Mouse (Mus musculus) intestine, embryonic 16.5 days (tissue): ENCODE data around the gene Btbd9. TPM values are rescaled to one million over a fixed set of nuclear protein-coding genes. Genes with fewer than 3 reads are reported as not detected.

Experiments
- ATAC-seq: fragments of 200-750 bp; cut with Nextera tagmentation; 2 replicates; pipeline ENCODE4 v1.8.0; 2017; ENCODE audit warnings: moderate TSS enrichment, moderate library complexity
- H3K27ac ChIP-seq: fragments of 300-500 bp; sonication (generic); 2 replicates; pipeline ENCODE4 v1.5.1; 2014; ENCODE audit warnings: mild to moderate bottlenecking, low read length
- H3K27me3 ChIP-seq: fragments of 300-500 bp; sonication (generic); replicated peaks from 2 replicates; pipeline ENCODE4 v1.6.1; 2014; ENCODE audit warnings: low read length, control low read depth, mixed read lengths; ENCODE audit not compliant: control insufficient read depth, insufficient read depth
- H3K36me3 ChIP-seq: fragments of 300-500 bp; sonication (generic); 2 replicates; pipeline ENCODE4 v1.6.1; 2014; ENCODE audit warnings: low read length, control low read depth; ENCODE audit not compliant: control insufficient read depth, insufficient read depth
- H3K4me1 ChIP-seq: fragments of 300-500 bp; sonication (generic); 2 replicates; pipeline ENCODE4 v1.6.1; 2014; ENCODE audit warnings: low read length, control low read depth, mixed read lengths; ENCODE audit not compliant: control insufficient read depth, insufficient read depth
- H3K4me2 ChIP-seq: fragments of 300-500 bp; sonication (generic); 2 replicates; pipeline ENCODE4 v1.6.1; 2014; ENCODE audit warnings: low read depth, low read length, control low read depth
- H3K4me3 ChIP-seq: fragments of 300-500 bp; sonication (generic); 2 replicates; pipeline ENCODE4 v1.5.1; 2014; ENCODE audit warnings: mild to moderate bottlenecking, low read length
- H3K9ac ChIP-seq: fragments of 300-500 bp; sonication (generic); 2 replicates; pipeline ENCODE4 v1.6.1; 2014; ENCODE audit warnings: low read depth, low read length
- H3K9me3 ChIP-seq: fragments of 300-500 bp; sonication (generic); 2 replicates; pipeline ENCODE4 v1.6.1; 2016; ENCODE audit warnings: low read length, control low read depth; ENCODE audit not compliant: control insufficient read depth
- WGBS: fragments of 180-500 bp; shearing (Covaris S2); extraction: QIAGEN DNeasy Blood & Tissue Kit; methylation state at CpG from one replicate; pipeline ENCODE4 v1.1.7; 2014; 5-methylcytosine and 5-hydroxymethylcytosine counted together
- polyA plus RNA-seq: library from polyadenylated mRNA; unstranded; fragments of >200 nt; fragmentation: Nextera tagmentation; extraction: Ambion mirVana; gene quantifications from 2 replicates; pipeline ENCODE4 v1.2.1, GENCODE M21; 2015

The Btbd9 gene
- polyA plus RNA-seq, 1 experiment from 2014 or later: 51.6 TPM

- WGBS: 50% methylated on average over 11 of the region's 11 CpGs
- no peak overlapping the region for H3K4me2 ChIP-seq
- ATAC-seq: peak; percentile 59; the same call in 1 of the 2 replicates
- no peaks in the 10 kb centered on the region for H3K9me3 ChIP-seq
- no peak overlapping the region for H3K9ac ChIP-seq
- H3K4me1 ChIP-seq: 0 out of 2 replicates have a peak, but pooled peaks cover 7% of the 10 kb centered on the region
- no peak overlapping the region for H3K4me3 ChIP-seq
- no peaks in the 10 kb centered on the region for H3K27me3 ChIP-seq
- 0 out of 2 replicates have a peak, but pooled peaks cover 4% of the 10 kb centered on the region for H3K36me3 ChIP-seq
- no peak overlapping the region for H3K27ac ChIP-seq
Observed at GRCm38 (mm10) chr17:30269136-30270063, 306.9 kb downstream of the Btbd9 start.

- WGBS: 83% methylated on average over 8 of the region's 8 CpGs
- Histone ChIP-seq H3K27me3 (no peaks in the 10 kb centered on the region), H3K9me3 (no peaks in the 10 kb centered on the region)
Observed at GRCm38 (mm10) chr17:30268456-30268855, 307.8 kb downstream of the Btbd9 start.

DNA sequence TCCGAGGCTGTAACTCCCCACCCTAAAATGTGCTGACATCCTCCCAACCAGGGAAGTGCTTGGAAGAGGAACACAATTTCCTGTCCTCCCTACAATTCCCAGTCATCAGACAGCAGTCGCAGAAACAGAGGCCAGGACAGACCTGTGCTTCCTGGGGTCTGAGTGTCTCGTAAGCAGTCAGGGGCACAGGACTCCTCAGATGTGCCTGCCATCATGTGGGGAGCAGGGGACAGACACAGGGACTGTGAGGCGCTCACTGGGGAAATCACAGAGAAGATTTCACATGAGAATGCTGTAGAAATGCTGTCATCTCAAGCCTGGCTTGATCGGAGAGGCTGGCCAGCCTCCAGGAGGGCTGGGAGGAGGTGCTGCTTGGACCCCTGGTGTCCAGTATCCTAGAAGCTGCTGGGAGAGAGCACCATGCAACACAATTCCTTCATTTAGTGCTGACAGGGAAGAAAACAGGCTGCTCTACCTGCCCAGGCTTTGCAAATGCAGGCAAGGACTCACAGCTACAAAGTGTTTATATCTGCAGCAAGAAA is 308.8 kb downstream of the Btbd9 start:
- no peaks in the 10 kb centered on the region for H3K36me3 ChIP-seq
- H3K4me3 ChIP-seq: no peak overlapping the region
- no peaks in the 10 kb centered on the region for H3K27me3 ChIP-seq
- peaks cover 14% of the 10 kb centered on the region for H3K4me1 ChIP-seq
- H3K27ac ChIP-seq: no peak overlapping the region
- H3K9ac ChIP-seq: no peak overlapping the region
- no peaks in the 10 kb centered on the region for H3K9me3 ChIP-seq
- H3K4me2 ChIP-seq: no peak overlapping the region
- WGBS: 69% methylated on average over 5 of the region's 5 CpGs
- ATAC-seq: no peak

More at GRCm38 (mm10) chr17:30268456-30268855, 307.8 kb downstream of the Btbd9 start:
- Histone ChIP-seq H3K36me3 (no peaks in the 10 kb centered on the region), H3K4me1 (0 out of 2 replicates have a peak, but pooled peaks cover 7% of the 10 kb centered on the region), H3K9ac (no peak overlapping the region), H3K27ac (no peak overlapping the region), H3K4me3 (no peak overlapping the region), H3K4me2 (no peak overlapping the region)
- no peak for ATAC-seq

DNA sequence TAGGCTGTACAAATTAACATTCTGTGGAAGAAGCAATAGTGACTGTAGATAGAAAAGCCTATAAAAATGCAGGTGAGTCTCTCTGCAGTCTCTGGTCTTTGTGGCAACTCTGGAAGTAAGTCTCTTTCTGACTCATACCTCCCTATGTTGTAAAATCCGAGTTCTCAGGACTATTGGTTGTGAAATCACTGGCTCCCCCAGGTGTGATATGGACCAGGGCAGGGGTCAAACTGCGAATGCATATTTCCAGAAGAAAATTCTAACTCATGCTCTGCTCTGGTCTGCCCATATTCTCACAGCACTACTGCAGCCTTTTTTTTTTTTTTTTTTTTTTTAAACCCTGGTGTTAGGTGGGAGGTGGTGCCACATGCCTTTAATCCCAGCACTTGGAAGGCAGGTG is 312.8 kb downstream of the Btbd9 start:
- Histone ChIP-seq H3K4me1 (peaks cover 21% of the 10 kb centered on the region), H3K27ac (peak overlapping the region; percentile 60), H3K9ac (no peak overlapping the region), H3K27me3 (no peaks in the 10 kb centered on the region), H3K36me3 (no peaks in the 10 kb centered on the region), H3K4me3 (no peak overlapping the region), H3K9me3 (no peaks in the 10 kb centered on the region), H3K4me2 (no peak overlapping the region)
- peak; percentile 86 for ATAC-seq
- 58% methylated on average over 2 of the region's 2 CpGs for WGBS

DNA sequence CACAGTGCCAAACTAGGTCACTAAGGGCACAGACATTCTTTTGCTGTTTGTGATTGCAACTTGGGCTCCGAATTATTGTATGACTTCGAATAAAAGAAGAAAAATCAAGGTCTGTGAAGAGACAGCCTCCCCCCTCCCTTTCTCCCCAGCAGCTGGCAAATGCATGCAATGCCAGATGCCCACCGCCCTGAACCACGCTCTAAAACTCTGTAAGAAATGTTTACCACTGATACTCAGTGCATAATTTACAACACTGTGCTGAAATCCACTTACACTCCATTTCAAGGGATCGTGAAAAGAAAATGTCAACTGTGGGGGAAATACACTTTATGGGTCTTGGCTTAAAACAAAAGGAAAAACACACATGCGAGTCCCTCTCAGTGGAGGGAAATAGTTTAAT is 313.3 kb downstream of the Btbd9 start:
- Histone ChIP-seq H3K27ac (peak overlapping the region; percentile 60), H3K9me3 (no peaks in the 10 kb centered on the region), H3K9ac (no peak overlapping the region), H3K4me2 (no peak overlapping the region), H3K36me3 (no peaks in the 10 kb centered on the region), H3K4me1 (peaks cover 21% of the 10 kb centered on the region), H3K4me3 (no peak overlapping the region), H3K27me3 (no peaks in the 10 kb centered on the region)
- ATAC-seq: no peak
- 60% methylated on average over 6 of the region's 6 CpGs for WGBS

GRCm38 (mm10) chr17:30262440-30262839 is 313.8 kb downstream of the Btbd9 start:
- ATAC-seq: peak; percentile 32; the same call in 1 of the 2 replicates
- no peak overlapping the region for H3K4me3 ChIP-seq
- H3K9me3 ChIP-seq: no peaks in the 10 kb centered on the region
- WGBS: 69% methylated on average over 4 of the region's 4 CpGs
- H3K9ac ChIP-seq: no peak overlapping the region
- peaks cover 21% of the 10 kb centered on the region for H3K4me1 ChIP-seq
- H3K27me3 ChIP-seq: no peaks in the 10 kb centered on the region
- H3K36me3 ChIP-seq: no peaks in the 10 kb centered on the region
- peak overlapping the region; percentile 60 for H3K27ac ChIP-seq
- no peak overlapping the region for H3K4me2 ChIP-seq

DNA sequence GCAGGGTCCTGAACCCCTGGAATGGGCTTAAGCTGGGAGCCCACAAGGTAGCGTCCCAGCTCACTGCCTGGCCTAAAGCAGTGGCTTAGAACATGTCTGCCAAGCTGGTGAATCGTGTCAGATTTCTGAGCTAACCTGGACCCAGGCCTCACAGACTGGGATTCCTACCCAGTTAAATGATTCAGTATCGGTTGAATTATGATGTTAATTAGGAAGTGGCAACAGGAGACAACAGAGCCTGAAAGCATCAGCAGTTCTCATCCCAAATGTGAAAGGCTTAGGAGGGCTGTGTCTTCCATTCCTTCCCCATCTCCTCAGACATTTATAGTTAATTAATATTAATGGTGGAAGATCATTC is 314.3 kb downstream of the Btbd9 start:
- H3K9ac ChIP-seq: no peak overlapping the region
- ATAC-seq: no peak

GRCm38 (mm10) chr17:30261307-30261982 is 314.8 kb downstream of the Btbd9 start:
- H3K36me3 ChIP-seq: no peaks in the 10 kb centered on the region
- H3K27ac ChIP-seq: peak overlapping the region; percentile 38
- H3K27me3 ChIP-seq: no peaks in the 10 kb centered on the region
- peak; percentile 27 for ATAC-seq
- H3K9ac ChIP-seq: no peak overlapping the region
- peaks cover 23% of the 10 kb centered on the region for H3K4me1 ChIP-seq
- WGBS: 43% methylated on average over 10 of the region's 10 CpGs
- no peak overlapping the region for H3K4me3 ChIP-seq
- H3K4me2 ChIP-seq: no peak overlapping the region
- H3K9me3 ChIP-seq: no peaks in the 10 kb centered on the region

More for the DNA sequence above, 314.3 kb downstream of the Btbd9 start:
- WGBS: 76% methylated on average over 3 of the region's 3 CpGs
- Histone ChIP-seq H3K4me1 (peaks cover 21% of the 10 kb centered on the region), H3K4me2 (no peak overlapping the region), H3K9me3 (no peaks in the 10 kb centered on the region), H3K27me3 (no peaks in the 10 kb centered on the region), H3K4me3 (no peak overlapping the region), H3K36me3 (no peaks in the 10 kb centered on the region), H3K27ac (peak overlapping the region; percentile 38)

GRCm38 (mm10) chr17:30260641-30261306 is 315.5 kb downstream of the Btbd9 start:
- WGBS: 49% methylated on average over 6 of the region's 6 CpGs

More at GRCm38 (mm10) chr17:30260641-30261306, 315.5 kb downstream of the Btbd9 start:
- Histone ChIP-seq H3K27ac (no peak overlapping the region), H3K9ac (no peak overlapping the region), H3K4me3 (no peak overlapping the region), H3K36me3 (no peaks in the 10 kb centered on the region), H3K4me1 (peaks cover 26% of the 10 kb centered on the region), H3K4me2 (no peak overlapping the region), H3K9me3 (no peaks in the 10 kb centered on the region), H3K27me3 (no peaks in the 10 kb centered on the region)
- no peak for ATAC-seq
